Mouse (Mus musculus) adrenal gland, postnatal 4 days (tissue): ENCODE results near the gene Fndc8. TPM values are rescaled to one million over a fixed set of nuclear protein-coding genes. Genes with fewer than 3 reads are reported as not detected.
A peak's percentile ranks its signal among the peaks of the same experiment; 100 is the strongest.

ENCODE experiments used
- DNase-seq, 2 experiments: peaks; one replicate each; pipeline ENCODE4 v3.0.0; 2021 to 2022; ENCODE audit warnings: low spot score in 2 of 2, mixed read lengths in 2 of 2
- total RNA-seq, 2 experiments: library from RNA; stranded (reverse); gene quantifications; 2 replicates each; pipeline ENCODE4 v1.2.3; 2021

The Fndc8 gene
- total RNA-seq, 2 experiments from 2014 or later = 0.23 to 0.25 TPM

DNA sequence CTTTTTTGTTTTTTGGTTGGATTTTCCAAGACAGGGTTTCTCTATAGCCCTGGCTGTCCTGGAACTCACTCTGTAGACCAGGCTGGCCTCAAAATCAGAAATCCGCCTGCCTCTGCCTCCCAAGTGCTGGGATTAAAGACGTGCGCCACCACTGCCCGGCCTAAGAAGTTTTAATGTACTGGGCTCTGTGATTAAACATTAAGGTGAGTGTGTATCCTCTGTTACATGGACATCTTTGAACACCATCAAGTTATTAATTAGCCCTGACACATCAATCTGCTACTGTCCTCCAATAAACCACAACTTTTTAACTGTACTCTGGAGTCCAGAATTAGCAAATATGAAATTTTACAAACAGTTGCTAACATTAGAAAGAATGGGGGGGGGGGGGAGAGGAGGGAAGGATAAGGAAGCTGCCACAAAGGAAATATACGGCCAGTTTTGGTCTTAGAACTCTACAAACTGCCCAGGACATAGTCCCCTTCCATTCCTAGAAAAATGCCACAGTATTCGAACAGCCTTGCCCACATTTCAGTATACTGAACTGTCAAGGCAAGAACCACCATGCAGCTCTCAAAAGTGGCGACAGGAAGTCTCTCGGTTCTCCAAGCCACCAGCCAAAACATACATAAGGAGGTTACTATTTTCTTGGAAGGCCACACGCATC lies 22.3 kb upstream of the Fndc8 start:
- no peak for DNase-seq

DNA sequence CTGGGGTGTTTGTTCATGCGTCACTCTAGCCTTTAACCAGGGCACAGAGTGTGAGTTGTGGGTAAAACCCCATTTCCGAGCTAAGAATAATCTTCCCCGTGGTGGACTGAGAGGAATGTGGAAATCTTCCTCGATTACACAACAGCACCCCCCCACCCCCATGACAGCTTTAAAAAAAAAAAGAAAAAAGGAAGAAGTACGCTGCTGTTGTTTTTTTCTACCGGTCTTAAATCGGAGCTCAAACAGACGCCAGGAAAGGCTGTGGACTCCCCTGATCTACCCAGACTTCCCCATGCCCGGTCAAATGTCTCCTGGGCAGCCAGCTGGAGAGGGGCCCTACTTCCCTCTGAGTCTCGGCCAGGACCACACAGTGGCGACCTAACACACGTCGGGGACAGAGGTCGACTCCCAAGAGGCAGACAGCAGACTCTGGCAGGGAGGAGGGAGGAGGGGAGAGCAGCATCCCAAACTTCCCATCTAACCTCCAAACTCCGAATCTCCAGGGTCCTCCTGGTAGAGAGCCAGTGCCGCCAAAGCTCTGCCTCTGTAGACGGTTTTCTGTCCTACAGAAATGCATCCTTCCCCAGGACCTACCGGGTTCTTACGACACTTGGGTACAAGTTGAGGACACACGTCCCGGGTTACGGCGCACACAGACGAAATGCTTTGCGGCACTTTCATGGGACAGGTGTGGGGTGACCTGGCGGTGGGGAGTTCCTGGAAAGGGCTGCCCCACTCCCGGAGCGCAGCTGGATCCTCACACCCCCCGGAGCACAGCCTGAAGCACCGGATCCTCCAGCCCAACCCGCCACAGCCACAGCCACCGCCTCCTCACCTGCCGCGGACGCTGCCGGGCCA lies 21.5 kb upstream of the Fndc8 start:
- peak; percentile 19 to 21 for DNase-seq

DNA sequence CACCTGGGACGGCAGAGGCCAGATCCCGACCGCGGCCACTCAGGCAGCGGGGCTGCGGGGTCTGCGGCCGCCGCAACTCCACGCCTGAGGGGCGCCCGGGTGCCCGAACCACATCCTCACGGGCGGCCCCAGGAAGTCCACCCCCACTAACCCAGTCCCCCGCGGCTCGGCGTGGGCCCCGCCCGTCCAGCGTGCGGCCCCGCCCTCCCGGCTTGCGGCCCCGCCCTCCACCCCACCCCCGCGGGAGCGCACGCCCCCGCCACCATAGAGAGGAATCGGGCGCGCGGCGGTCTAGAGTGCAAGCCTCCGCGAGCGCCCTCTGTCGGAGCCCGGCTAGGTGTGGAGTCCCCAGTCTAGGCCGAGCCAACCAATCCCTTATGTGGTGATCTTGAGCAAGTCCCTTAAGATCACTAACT lies 20.9 kb upstream of the Fndc8 start, which contains the start of gene Rffl:
Rffl (minus strand) TSS at position 180 of the 416 bp plus-strand sequence.
- DNase-seq = peak; percentile 85 to 90

DNA sequence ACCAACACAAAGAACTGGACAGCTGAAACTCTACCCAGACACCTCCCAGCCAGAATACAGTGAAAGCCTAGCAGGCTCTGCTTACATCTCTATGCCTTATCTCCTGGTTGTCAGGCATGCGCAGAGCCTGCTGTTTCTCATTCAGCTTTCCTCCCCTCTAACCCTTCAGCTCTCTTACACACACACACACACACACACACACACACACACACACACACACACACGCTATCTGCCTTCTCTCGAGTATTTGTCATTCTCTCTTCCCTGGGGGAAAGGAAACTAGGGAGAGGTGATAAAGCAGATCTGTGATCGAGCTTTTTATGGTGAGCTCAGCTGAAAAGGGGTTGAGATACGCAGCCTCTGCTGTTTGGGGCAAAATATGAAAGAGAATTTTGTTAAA lies 17.0 kb upstream of the Fndc8 start:
- no peak for DNase-seq

DNA sequence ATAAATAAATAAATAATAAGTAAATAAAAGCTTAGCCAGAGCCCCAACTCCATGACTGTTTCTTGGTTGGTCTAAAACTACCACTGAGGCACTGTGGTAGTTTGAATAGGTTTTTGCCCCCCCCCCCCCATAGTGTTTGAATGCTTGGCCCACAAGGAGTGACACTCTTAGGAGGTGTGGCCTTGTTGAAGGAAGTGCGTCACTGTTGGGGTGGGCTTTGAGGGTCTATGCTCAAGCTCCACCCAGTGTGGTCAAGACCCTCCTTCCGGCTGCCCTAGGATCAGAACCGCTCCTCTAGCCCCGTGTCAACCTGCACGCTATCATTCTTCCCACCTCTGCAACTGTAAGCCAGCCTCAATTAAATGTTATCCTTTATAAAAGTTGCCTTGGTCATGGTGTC lies 16.3 kb upstream of the Fndc8 start:
- DNase-seq = no peak

DNA sequence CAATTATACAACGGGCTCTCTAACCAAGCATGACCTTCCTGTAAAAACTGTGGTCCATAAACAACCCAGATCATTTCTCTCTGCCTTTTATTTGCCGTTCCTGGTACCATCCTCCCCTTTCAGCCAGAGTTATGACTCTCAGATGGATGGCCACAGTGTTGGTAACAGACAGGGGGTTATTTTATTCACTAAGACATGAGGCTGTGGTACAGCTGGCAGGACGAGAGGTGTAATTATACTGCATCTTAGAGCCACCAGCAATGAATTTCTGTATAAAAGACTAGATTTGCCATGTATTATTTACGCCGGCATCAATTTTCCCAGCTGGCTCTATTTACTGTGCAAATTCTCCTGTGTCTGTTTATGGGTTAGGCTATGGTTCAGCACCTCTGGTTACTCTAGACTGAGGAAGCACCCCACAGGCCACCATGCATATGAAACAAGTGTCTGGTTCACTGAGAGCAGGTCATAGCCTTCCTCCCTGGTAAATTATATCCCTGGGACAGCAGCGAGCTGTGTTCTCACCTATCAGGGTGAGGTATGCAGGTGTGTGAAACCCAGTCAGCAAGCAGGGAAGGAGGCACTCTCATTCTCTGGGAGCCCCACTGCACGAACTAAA lies 14.1 kb upstream of the Fndc8 start:
- no peak for DNase-seq

DNA sequence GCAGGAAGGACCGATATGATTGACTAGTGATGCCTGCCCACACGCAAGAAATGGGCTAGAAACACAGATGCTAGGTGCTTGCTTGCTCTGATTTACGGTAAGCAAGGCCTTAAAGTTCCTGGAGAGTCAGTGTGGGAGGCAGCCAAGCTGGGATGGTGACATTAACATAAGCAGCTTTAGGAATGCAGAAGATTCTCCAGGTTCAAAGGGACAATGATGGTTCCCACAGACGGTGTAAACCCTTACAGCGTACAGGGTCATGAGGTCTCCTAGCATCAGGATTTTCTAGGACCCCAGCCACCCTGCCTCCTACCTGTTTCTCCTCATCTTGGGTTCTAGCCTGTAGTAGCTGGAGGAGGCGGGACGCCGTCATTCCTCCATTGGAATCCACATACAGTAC lies 8.7 kb upstream of the Fndc8 start:
- no peak for DNase-seq

DNA sequence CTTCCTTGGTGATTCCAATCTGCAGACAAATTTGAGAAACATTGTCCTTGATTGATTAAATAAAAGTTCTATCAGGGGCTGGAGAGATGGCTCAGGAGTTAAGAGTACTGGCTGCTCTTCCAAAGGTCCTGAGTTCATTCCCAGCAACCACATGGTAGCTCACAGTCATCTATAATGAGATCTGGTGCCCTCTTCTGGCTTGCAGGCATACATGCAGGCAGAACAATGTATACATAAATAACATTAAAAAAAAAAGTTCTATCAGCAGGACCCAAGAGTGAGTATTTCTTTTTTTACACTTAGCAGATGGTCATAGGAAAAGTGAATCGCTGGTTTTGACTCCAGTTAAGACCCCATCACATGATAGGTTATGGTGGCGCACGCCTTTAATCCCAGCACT lies 5.4 kb upstream of the Fndc8 start:
- no peak for DNase-seq

DNA sequence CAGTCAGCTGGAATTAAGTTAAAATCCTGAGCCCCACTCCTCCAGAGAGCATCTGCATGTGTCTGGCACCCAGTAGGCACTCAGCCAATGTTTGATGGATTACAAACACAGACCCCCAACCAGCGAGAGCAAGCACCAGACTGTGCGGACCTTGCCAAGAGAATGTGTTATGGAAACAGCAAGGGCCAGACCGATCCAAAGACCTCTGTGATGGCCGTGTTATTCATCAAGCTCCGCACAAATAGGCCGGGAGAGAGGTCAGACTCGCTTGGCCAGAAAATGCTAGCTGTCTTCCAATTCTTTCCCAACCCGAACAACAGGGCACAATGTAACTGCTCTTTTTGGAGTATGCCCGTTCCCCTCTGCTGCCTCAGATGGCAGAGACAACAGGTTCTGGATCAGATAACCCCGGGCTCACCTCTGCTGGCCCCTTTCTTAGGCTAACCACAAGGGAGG lies 3.4 kb upstream of the Fndc8 start:
- DNase-seq = no peak

DNA sequence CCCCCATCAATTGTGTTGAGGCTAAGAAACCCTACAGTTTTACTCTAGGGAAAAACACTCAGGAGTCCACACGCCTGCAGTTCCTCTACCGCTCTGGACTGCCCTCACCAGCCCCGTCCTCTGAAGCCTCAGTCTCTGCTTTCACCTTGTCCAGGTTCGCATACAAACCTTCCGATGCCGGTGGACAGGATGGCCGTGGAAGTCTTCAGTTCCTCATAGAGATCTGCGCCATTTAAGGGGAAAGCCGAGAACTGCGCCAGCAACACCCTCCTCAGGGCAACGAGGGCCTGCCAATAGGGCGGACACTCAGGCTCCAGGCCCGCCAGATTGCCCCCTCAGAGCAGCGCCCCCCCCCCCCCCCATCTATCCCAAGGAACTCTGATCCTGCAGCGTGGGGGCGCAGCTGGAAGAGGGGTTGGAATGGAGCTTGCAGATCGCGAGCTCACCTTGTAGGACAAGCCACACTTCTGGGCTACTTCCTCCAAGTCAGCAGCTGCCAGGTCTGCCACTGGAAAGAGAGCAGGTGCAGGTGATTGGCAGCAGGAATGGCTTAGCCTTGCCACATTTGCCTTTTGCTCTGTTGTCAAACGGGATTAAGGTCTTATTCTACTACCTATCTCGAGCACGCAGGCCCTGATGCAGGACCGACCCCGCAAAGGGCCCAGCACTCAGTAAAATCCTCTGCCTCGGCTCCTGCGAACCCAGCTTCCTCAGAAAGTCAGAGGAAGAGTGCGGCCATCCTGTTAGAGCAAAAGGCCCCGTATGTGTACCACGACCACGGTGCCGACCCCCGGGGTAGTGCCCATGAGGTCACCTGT lies 2.2 kb upstream of the Fndc8 start:
- no peak for DNase-seq

DNA sequence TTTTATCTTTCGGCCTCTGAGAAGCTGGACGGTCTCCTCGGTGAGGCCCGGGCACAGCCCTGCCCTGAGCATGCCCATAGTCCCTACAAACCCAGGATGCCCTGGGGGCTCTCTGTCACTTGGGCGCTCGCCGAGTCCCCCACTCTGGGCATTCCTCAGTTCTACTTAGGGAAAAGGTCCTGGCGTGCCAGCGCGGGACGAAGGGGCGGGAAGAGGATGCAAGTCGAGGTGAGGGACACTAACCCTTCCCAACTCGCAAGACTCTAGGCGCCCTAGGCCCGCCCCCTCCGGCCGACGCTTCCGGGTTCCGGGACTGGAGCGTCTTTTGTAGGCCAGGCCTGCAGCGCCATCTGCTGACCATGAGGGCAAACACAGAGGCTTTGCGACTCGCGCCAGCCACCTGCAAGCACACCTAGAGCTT lies 1.6 kb upstream of the Fndc8 start, which contains the start of gene Rad51d:
Rad51d (minus strand) TSS at position 273 of the 421 bp plus-strand sequence.
- peak; percentile 89 to 92 for DNase-seq

DNA sequence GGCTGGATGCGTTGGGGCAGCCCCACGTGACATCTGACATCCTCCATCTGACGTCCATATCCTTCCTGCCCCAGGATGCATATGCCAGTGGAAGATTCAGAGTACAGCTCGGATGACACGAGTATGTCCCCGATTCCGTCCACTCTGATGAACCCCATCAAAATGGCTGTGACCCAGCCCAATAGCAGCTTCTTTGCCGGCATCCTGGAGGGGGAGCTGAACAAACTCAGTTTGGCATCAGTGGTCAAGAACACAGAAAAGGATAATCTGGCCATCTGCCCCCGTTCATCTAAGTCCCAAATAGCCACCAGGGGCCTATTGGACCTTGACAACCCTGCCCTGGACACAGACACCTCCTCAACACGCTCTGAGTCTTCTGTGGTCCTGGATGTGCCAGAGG lies 5.6 kb downstream of the Fndc8 start:
- DNase-seq = no peak

DNA sequence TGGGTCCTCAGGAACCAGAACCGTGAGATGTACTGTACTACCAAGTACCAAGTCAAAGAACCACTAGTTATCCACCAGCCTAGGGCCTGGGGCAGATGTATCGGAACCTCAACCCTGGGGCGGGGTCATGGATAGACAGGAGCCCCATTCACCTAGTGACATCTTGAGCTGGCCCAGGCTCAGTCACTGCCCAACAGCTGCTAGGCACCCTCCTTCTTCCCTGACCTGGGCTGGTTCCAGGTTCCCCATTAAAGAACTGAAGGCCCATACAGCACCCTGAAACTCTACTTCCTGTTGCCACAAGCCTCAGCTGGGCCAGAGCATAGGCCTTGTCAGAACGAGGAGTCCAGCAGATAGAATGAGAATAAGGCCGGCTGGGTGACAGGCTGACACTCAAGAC lies 7.8 kb downstream of the Fndc8 start:
- no peak for DNase-seq

DNA sequence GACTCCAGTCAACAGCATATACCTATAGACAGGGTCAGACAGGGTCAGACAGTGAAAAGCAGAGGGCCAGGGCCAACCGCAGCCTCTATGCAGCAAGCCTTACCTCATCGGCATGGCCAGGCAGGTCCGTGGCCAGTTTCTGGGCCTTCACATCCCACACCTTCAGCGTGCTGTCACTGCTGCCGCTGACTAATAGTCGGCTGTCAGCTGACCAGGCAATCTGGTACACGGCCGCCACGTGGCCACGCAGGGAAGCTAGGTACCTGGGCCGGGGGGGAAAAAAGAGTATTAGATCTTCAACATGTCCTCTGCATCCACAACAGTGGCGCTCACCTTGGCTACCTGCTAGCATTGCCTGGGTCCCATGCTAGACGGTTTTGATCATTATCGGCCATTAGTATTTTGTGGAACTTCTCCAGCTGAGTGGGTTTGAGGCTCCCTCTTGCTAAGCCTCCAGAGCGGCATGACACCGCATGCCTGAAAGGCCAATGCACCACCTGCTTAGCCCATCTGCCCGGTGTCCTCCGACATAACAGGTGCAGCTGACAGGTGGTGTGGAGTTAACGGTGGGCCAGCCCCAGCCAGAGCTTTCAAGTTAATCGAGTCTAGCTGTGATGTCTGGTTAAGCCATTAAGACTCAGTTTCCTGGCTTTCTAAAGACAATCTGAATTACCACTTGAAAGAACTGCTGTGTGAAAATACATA lies 9.8 kb downstream of the Fndc8 start:
- DNase-seq = no peak

DNA sequence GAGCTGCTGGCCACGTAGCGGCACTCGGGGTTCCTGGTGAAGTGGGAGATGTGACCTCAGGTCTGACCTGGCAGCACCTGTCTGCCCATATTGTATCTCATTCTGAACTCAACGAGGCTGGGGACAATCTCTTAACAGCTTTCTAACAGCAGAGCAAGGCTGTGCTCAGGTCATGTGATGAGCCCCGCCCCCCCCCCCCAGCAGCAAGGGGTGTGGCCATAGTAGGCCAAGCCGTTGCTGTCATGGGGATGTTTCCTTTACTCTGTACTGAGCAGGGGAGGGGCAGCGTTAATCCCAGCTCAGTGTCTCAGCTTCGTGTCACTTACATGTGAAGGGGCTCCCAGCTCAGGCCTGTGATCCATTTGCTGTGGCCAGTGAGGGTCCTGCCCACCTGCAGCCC lies 13.0 kb downstream of the Fndc8 start:
- DNase-seq = no peak

DNA sequence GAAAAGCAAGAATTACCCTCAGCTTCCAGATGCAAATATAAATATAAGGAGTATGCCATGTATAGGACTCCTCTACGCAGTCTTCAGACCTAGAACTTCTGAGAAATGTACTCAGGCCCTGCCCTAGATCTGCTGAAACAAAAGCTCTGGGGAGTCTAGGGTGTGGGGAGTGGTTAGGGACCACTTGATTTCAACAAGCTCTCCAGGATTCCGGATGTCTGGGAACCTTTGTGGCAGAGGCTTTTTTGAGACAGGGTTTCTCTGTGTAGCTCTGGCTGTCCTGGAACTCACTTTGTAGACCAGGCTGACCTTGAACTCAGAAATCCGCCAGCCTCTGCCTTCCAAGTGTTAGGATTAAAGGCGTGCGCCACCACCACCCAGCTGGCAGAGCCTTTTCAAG lies 13.9 kb downstream of the Fndc8 start:
- DNase-seq = no peak

DNA sequence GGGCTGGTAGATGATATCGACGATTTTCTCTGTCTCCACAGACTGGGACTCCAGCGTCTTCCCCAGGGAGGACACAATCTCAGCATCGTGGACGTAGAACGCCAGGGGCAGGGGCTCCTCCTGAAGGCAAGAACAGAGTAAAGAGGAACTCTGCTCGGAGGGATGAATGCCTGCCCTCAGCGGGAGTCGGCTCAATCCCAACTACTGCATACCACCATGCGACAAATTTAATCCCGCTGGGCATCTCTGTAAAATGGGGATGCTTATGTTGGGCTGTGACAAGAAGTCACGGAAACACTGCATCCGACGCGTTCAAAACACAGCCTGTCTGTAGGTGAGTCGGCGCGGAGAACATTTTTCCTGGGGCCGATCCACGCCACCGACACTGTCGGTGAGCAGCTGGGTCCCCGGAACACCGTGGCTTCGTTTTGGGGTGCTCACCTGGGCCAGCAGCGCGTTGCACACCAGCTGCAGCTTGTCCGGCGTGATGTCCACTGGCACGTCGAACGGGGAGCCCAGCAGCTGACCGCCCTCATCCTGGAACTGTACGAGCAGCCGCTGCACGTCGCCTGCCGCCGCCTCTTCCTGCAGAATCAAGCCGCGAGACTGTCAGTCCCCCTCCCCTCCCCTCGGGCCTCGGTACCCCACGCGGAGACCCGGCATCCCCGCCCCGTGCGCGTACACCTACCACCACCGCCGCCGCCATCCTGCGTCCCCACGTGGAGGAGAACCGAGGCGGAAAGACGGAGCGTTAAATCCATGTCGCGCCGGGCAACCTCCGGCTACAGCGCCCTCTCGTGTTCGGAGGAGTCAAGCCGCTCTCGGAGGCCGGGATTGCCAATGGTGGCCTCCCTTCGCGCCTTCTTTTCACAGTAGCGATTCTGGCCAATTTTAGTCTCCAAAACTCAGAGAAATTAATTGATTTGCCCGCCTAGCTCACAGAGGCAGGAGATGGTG lies 16.0 kb downstream of the Fndc8 start, which contains the start of gene Nle1:
Nle1 (minus strand) TSS at position 761 of the 957 bp plus-strand sequence.
- peak; percentile 89 to 90 for DNase-seq

DNA sequence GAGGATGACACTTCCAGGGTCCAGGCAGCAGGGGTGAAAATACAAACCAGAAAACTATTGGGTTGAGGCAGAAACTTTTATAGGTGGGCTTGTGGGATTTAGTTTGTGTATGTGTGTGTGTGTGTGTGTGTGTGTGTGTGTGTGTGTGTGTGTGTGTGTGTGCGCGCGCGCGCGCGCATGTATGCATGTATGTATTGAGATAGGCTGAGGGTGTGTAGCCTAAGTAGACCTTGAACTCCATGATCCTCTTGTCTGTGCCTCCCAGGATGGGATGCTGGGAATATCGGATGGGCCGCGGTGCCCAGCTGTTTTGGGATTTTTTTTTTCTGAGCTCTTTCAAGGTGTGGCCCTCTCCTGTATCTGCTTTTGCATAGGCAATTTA lies 16.7 kb downstream of the Fndc8 start:
- DNase-seq = no peak

DNA sequence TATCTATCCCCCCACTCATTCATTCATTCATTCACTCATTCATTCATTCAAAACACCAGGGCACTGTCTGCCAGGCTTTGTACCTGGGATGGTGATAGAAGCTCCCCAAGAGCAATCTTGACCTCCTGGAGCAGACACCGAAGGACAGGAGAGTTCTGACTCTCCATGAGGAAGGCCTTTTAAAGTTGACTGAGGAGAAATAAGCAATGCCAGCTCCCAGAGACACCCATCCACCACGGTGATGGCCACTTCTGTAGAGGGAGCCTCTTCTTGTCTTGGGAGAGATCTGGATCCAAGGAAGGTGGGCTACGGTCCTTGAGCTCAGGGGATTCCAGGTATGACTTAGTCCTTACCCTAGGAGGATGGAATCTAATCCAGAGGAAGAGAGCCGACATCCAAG lies 18.3 kb downstream of the Fndc8 start, which contains the start of gene Unc45b:
Unc45b (plus strand) TSS at position 301 of the 400 bp plus-strand sequence.
- DNase-seq = no peak
